Mouse (Mus musculus): ENCODE results near the gene Gm11111. TPM values are rescaled to one million over a fixed set of nuclear protein-coding genes. Genes with fewer than 3 reads are reported as not detected.
A peak's percentile ranks its signal among the peaks of the same experiment; 100 is the strongest.

Gene Gm11111
- polyA plus RNA-seq, 1 experiment = not detected

GRCm38 (mm10) chr5:98550285-98550684, 2.2 kb upstream of the Gm11111 start:
- Histone ChIP-seq H3K4me3 (ENCODE audit: control insufficient read depth, low read depth, low read length) (no peak overlapping the region), H3K27me3 (ENCODE audit: control insufficient read depth, insufficient read depth, low read length) (no peaks in the 10 kb centered on the region), H3K4me1 (ENCODE audit: control insufficient read depth, insufficient read depth, low read length) (no peaks in the 10 kb centered on the region), H3K27ac (ENCODE audit: control insufficient read depth, insufficient read depth, low read depth, low read length) (no peak overlapping the region), H3K36me3 (ENCODE audit: control insufficient read depth, insufficient read depth, low read length) (no peaks in the 10 kb centered on the region)
- TF ChIP-seq CTCF (IDR thresholded peaks at IDR 0.05; ENCODE audit: control insufficient read depth, insufficient read depth, insufficient replicate concordance, low read depth, low read length) = no peak
- no peak for TF ChIP-seq POLR2A (IDR thresholded peaks at IDR 0.05; ENCODE audit: control insufficient read depth, low read depth, low read length)

- H3K36me3 ChIP-seq (ENCODE audit: control insufficient read depth, insufficient read depth, low read length) = no peaks in the 10 kb centered on the region
- no peaks in the 10 kb centered on the region for H3K27me3 ChIP-seq (ENCODE audit: control insufficient read depth, insufficient read depth, low read length)
- no peak for TF ChIP-seq CTCF (IDR thresholded peaks at IDR 0.05; ENCODE audit: control insufficient read depth, insufficient read depth, insufficient replicate concordance, low read depth, low read length)
- TF ChIP-seq POLR2A (IDR thresholded peaks at IDR 0.05; ENCODE audit: control insufficient read depth, low read depth, low read length) = no peak
- no peak overlapping the region for H3K4me3 ChIP-seq (ENCODE audit: control insufficient read depth, low read depth, low read length)
- H3K4me1 ChIP-seq (ENCODE audit: control insufficient read depth, insufficient read depth, low read length) = no peaks in the 10 kb centered on the region
- H3K27ac ChIP-seq (ENCODE audit: control insufficient read depth, insufficient read depth, low read depth, low read length) = no peak overlapping the region
These were observed 1.6 kb upstream of the Gm11111 start for GRCm38 (mm10) chr5:98550873-98551272.

GRCm38 (mm10) chr5:98552811-98553601, 511 bp downstream of the Gm11111 start:
- Histone ChIP-seq H3K4me3 (ENCODE audit: control insufficient read depth, low read depth, low read length) (no peak overlapping the region), H3K36me3 (ENCODE audit: control insufficient read depth, insufficient read depth, low read length) (no peaks in the 10 kb centered on the region), H3K4me1 (ENCODE audit: control insufficient read depth, insufficient read depth, low read length) (no peaks in the 10 kb centered on the region), H3K27me3 (ENCODE audit: control insufficient read depth, insufficient read depth, low read length) (no peaks in the 10 kb centered on the region), H3K27ac (ENCODE audit: control insufficient read depth, insufficient read depth, low read depth, low read length) (no peak overlapping the region)
- TF ChIP-seq CTCF (IDR thresholded peaks at IDR 0.05; ENCODE audit: control insufficient read depth, insufficient read depth, insufficient replicate concordance, low read depth, low read length) = no peak

- H3K4me3 ChIP-seq (ENCODE audit: control insufficient read depth, low read depth, low read length) = no peak overlapping the region; the same call in 1 of the 2 replicates
- H3K36me3 ChIP-seq (ENCODE audit: control insufficient read depth, insufficient read depth, low read length) = no peaks in the 10 kb centered on the region
- 0 out of 2 replicates have a peak overlapping the region, but pooled peaks have one; percentile 4 for H3K27ac ChIP-seq (ENCODE audit: control insufficient read depth, insufficient read depth, low read depth, low read length)
- H3K27me3 ChIP-seq (ENCODE audit: control insufficient read depth, insufficient read depth, low read length) = no peaks in the 10 kb centered on the region
- no peak for TF ChIP-seq POLR2A (IDR thresholded peaks at IDR 0.05; ENCODE audit: control insufficient read depth, low read depth, low read length)
- no peak for TF ChIP-seq CTCF (IDR thresholded peaks at IDR 0.05; ENCODE audit: control insufficient read depth, insufficient read depth, insufficient replicate concordance, low read depth, low read length)
- H3K4me1 ChIP-seq (ENCODE audit: control insufficient read depth, insufficient read depth, low read length) = no peaks in the 10 kb centered on the region; the same call in 1 of the 2 replicates
These were observed 8.8 kb downstream of the Gm11111 start for GRCm38 (mm10) chr5:98561301-98561700.

GRCm38 (mm10) chr5:98562806-98563205, 10.3 kb downstream of the Gm11111 start:
- Histone ChIP-seq H3K27me3 (ENCODE audit: control insufficient read depth, insufficient read depth, low read length) (no peaks in the 10 kb centered on the region), H3K36me3 (ENCODE audit: control insufficient read depth, insufficient read depth, low read length) (no peaks in the 10 kb centered on the region), H3K4me3 (ENCODE audit: control insufficient read depth, low read depth, low read length) (no peak overlapping the region; the same call in 1 of the 2 replicates), H3K4me1 (ENCODE audit: control insufficient read depth, insufficient read depth, low read length) (no peaks in the 10 kb centered on the region; the same call in 1 of the 2 replicates), H3K27ac (ENCODE audit: control insufficient read depth, insufficient read depth, low read depth, low read length) (no peak overlapping the region)
- TF ChIP-seq POLR2A (IDR thresholded peaks at IDR 0.05; ENCODE audit: control insufficient read depth, low read depth, low read length) = no peak
- no peak for TF ChIP-seq CTCF (IDR thresholded peaks at IDR 0.05; ENCODE audit: control insufficient read depth, insufficient read depth, insufficient replicate concordance, low read depth, low read length)

GRCm38 (mm10) chr5:98563801-98564200, 11.3 kb downstream of the Gm11111 start:
- no peaks in the 10 kb centered on the region for H3K36me3 ChIP-seq (ENCODE audit: control insufficient read depth, insufficient read depth, low read length)
- TF ChIP-seq CTCF (IDR thresholded peaks at IDR 0.05; ENCODE audit: control insufficient read depth, insufficient read depth, insufficient replicate concordance, low read depth, low read length) (no peak), POLR2A (IDR thresholded peaks at IDR 0.05; ENCODE audit: control insufficient read depth, low read depth, low read length) (no peak)
- no peak overlapping the region for H3K27ac ChIP-seq (ENCODE audit: control insufficient read depth, insufficient read depth, low read depth, low read length)
- peak overlapping the region; percentile 54 for H3K4me3 ChIP-seq (ENCODE audit: control insufficient read depth, low read depth, low read length)
- no peaks in the 10 kb centered on the region for H3K27me3 ChIP-seq (ENCODE audit: control insufficient read depth, insufficient read depth, low read length)
- no peaks in the 10 kb centered on the region; the same call in 1 of the 2 replicates for H3K4me1 ChIP-seq (ENCODE audit: control insufficient read depth, insufficient read depth, low read length)

- peak overlapping the region; percentile 36; the same call in 1 of the 2 replicates for H3K27ac ChIP-seq (ENCODE audit: control insufficient read depth, insufficient read depth, low read depth, low read length)
- no peaks in the 10 kb centered on the region for H3K4me1 ChIP-seq (ENCODE audit: control insufficient read depth, insufficient read depth, low read length)
- H3K36me3 ChIP-seq (ENCODE audit: control insufficient read depth, insufficient read depth, low read length) = no peaks in the 10 kb centered on the region
- TF ChIP-seq POLR2A (IDR thresholded peaks at IDR 0.05; ENCODE audit: control insufficient read depth, low read depth, low read length) (no peak), CTCF (IDR thresholded peaks at IDR 0.05; ENCODE audit: control insufficient read depth, insufficient read depth, insufficient replicate concordance, low read depth, low read length) (no peak)
- H3K27me3 ChIP-seq (ENCODE audit: control insufficient read depth, insufficient read depth, low read length) = no peaks in the 10 kb centered on the region
- peak overlapping the region; percentile 69 for H3K4me3 ChIP-seq (ENCODE audit: control insufficient read depth, low read depth, low read length)
These were observed 14.1 kb downstream of the Gm11111 start for GRCm38 (mm10) chr5:98566461-98567193.

Measured in testis, adult 2 months (tissue).